Mouse (Mus musculus): ENCODE results near the gene Sdhaf3. TPM values are rescaled to one million over a fixed set of nuclear protein-coding genes. Genes with fewer than 3 reads are reported as not detected.
A peak's percentile ranks its signal among the peaks of the same experiment; 100 is the strongest.

Gene Sdhaf3
- 4.5 and 4.6 TPM in 2 replicates for polyA plus RNA-seq (2015; fragmentation: Nextera tagmentation; extraction: Ambion mirVana)

DNA sequence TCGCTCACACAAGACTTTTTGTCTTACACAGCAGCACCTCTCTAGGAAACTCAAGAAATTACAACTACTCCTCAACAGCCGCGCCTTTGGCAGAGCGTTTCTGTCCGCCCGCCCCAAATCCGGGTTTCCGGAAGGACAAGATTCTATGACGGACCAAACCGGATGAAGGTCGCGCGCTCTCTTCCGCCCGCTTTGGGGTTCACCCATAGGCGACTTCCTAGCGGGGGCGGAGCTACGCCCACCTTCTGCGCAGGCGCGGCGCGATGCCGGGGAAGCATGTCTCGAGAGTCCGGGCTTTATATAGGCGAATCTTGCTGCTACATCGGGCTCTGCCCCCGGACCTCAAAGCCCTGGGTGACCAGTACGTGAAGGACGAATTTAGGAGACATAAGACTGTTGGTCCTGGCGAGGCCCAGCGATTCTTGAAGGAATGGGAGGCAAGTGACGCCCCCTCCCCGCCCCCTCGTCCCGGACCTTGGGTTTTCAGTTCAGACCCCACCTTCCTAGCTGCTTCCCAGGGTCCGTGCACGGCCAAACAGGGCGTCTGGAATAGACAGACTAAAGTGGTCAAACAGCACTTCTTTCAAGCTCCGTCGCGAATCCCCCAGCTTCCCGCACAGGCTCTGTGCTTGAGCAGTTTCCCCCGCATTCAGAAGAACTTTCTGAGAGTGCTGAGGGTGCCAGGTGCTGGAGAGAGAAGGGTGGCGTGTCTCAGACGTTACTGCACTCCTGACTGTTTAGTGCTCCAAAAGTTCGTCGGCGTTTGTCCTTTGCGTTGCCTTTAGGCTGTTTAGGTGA is at the start of gene Sdhaf3:
TSS of gene Sdhaf3 (plus strand) at position 241 of the 798 bp plus-strand sequence.
- Histone ChIP-seq H3K4me1 (ENCODE audit: insufficient read depth, low read length) (peaks cover 6% of the 10 kb centered on the region), H3K36me3 (ENCODE audit: insufficient read depth, low read length) (no peaks in the 10 kb centered on the region), H3K27ac (ENCODE audit: low read length) (peak within 1 kb of the TSS; percentile 82), H3K9ac (replicated peaks; ENCODE audit: low read length) (peak within 1 kb of the TSS; percentile 85), H3K4me3 (ENCODE audit: low read length) (peak within 1 kb of the TSS; percentile 82), H3K4me2 (replicated peaks; ENCODE audit: low read depth, low read length) (peak within 1 kb of the TSS; percentile 82), H3K9me3 (ENCODE audit: low read length) (no peaks in the 10 kb centered on the region), H3K27me3 (ENCODE audit: insufficient read depth, low read length) (no peaks in the 10 kb centered on the region)
- ATAC-seq (ENCODE audit: low FRiP score, low TSS enrichment): peak; percentile 100
- WGBS: under 1% methylated on average over 52 of the region's 52 CpGs

DNA sequence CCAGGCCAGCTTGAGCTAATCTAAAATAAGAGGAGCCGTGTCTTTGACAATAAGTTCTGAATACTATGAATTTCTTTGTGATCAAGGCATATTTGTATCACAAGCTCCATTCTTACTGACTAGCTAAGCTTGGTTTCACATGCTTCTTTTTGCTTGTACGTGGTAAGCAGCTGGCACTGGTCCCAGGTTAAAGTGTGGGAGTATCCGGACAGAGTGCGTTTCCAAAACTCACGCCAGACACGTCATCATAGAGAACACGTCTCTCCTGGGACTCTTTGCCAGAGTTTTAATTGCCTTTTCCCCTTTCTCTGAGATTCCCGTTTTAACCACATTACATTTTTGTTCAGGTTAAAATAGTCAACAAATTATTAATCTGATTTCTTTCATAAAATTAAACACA is 46.2 kb upstream of the Sdhaf3 start:
- ATAC-seq (ENCODE audit: low FRiP score, low TSS enrichment): no peak
- no peak overlapping the region for H3K4me2 ChIP-seq (replicated peaks; ENCODE audit: low read depth, low read length)
- H3K36me3 ChIP-seq (ENCODE audit: insufficient read depth, low read length): no peaks in the 10 kb centered on the region
- peaks cover 2% of the 10 kb centered on the region; the same call in 1 of the 2 replicates for H3K9me3 ChIP-seq (ENCODE audit: low read length)
- H3K27me3 ChIP-seq (ENCODE audit: insufficient read depth, low read length): no peaks in the 10 kb centered on the region
- no peak overlapping the region for H3K4me3 ChIP-seq (ENCODE audit: low read length)
- no peaks in the 10 kb centered on the region for H3K4me1 ChIP-seq (ENCODE audit: insufficient read depth, low read length)
- H3K9ac ChIP-seq (replicated peaks; ENCODE audit: low read length): no peak overlapping the region
- no peak overlapping the region for H3K27ac ChIP-seq (ENCODE audit: low read length)
- WGBS: 47% methylated on average over 8 of the region's 8 CpGs

DNA sequence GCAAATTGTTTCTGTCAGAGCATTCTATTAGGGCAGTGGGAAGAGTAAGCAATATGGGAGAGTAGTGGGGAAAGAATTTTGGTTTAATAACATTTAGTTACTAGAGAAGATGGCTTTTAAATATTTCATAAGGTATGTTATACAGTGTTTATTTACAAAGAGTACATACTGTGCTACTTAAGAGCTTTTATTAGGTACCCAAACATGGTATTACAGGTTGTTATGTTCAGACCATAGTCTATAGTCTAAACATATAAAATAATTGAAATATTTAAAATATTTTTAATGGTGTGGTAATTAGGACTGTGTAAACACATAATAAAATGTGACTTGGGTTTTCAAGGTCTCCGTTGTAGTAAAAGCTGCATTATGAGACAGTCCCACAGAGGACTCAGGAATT is 41.5 kb upstream of the Sdhaf3 start:
- Histone ChIP-seq H3K4me2 (replicated peaks; ENCODE audit: low read depth, low read length) (no peak overlapping the region), H3K4me1 (ENCODE audit: insufficient read depth, low read length) (no peaks in the 10 kb centered on the region), H3K27me3 (ENCODE audit: insufficient read depth, low read length) (no peaks in the 10 kb centered on the region), H3K27ac (ENCODE audit: low read length) (no peak overlapping the region), H3K4me3 (ENCODE audit: low read length) (no peak overlapping the region), H3K9me3 (ENCODE audit: low read length) (peaks cover 2% of the 10 kb centered on the region; the same call in 1 of the 2 replicates), H3K9ac (replicated peaks; ENCODE audit: low read length) (no peak overlapping the region), H3K36me3 (ENCODE audit: insufficient read depth, low read length) (no peaks in the 10 kb centered on the region)
- no peak for ATAC-seq (ENCODE audit: low FRiP score, low TSS enrichment)
- WGBS: 80% methylated on average over 1 of the region's 1 CpGs

GRCm38 (mm10) chr6:6914849-6915525 is 40.8 kb upstream of the Sdhaf3 start:
- no peak overlapping the region for H3K4me3 ChIP-seq (ENCODE audit: low read length)
- H3K9ac ChIP-seq (replicated peaks; ENCODE audit: low read length): no peak overlapping the region
- peaks cover 2% of the 10 kb centered on the region; the same call in 1 of the 2 replicates for H3K9me3 ChIP-seq (ENCODE audit: low read length)
- ATAC-seq (ENCODE audit: low FRiP score, low TSS enrichment): peak; percentile 63; the same call in 1 of the 2 replicates
- H3K27me3 ChIP-seq (ENCODE audit: insufficient read depth, low read length): no peaks in the 10 kb centered on the region
- H3K27ac ChIP-seq (ENCODE audit: low read length): no peak overlapping the region
- H3K36me3 ChIP-seq (ENCODE audit: insufficient read depth, low read length): no peaks in the 10 kb centered on the region
- no peak overlapping the region for H3K4me2 ChIP-seq (replicated peaks; ENCODE audit: low read depth, low read length)
- WGBS: 41% methylated on average over 5 of the region's 5 CpGs
- H3K4me1 ChIP-seq (ENCODE audit: insufficient read depth, low read length): no peaks in the 10 kb centered on the region

DNA sequence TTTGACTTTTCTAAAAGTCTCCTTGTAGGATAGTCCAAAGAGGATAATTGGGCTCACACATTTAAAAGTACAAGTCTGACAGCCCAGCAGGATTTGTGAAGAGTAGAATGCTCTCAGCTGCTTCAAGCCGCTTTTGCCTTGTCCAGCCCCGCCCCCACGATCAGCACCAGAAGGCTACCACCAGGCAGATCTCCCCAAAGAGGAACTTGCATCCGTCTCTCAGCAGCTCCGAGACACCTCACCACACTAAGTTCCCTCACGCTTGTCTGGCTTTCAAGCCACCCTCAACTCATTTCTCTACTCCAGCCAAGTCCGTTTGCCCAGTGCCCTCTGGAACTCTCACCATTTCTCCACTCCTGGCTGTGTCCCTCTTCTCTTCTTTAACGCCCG is 40.3 kb upstream of the Sdhaf3 start:
- Histone ChIP-seq H3K9ac (replicated peaks; ENCODE audit: low read length) (no peak overlapping the region), H3K27me3 (ENCODE audit: insufficient read depth, low read length) (no peaks in the 10 kb centered on the region), H3K4me2 (replicated peaks; ENCODE audit: low read depth, low read length) (no peak overlapping the region), H3K4me1 (ENCODE audit: insufficient read depth, low read length) (no peaks in the 10 kb centered on the region), H3K36me3 (ENCODE audit: insufficient read depth, low read length) (no peaks in the 10 kb centered on the region), H3K9me3 (ENCODE audit: low read length) (peaks cover 2% of the 10 kb centered on the region; the same call in 1 of the 2 replicates), H3K4me3 (ENCODE audit: low read length) (no peak overlapping the region), H3K27ac (ENCODE audit: low read length) (no peak overlapping the region)
- ATAC-seq (ENCODE audit: low FRiP score, low TSS enrichment): no peak
- 51% methylated on average over 9 of the region's 9 CpGs for WGBS

GRCm38 (mm10) chr6:6917334-6917733 is 38.5 kb upstream of the Sdhaf3 start:
- no peak for ATAC-seq (ENCODE audit: low FRiP score, low TSS enrichment)
- H3K4me1 ChIP-seq (ENCODE audit: insufficient read depth, low read length): no peaks in the 10 kb centered on the region

DNA sequence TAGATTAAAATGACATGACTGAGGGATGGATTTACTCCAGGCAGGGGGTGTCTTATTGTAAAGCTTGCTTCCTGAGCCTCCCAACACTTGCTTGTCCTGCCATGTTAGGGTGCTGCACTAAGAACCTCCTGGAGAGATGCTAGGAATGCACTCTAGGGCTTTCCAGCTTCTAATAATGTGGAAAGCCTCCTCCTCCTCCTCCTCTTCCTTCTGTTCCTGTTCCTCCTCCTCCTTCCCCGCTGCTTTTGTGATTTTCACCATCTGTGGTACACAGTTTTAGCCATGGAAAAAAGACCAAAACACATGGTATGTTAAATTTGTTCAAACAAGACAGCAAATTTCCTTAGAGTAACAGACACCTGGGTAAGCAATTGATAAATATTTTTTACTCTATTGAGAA is 30.5 kb upstream of the Sdhaf3 start:
- Histone ChIP-seq H3K9me3 (ENCODE audit: low read length) (no peaks in the 10 kb centered on the region), H3K9ac (replicated peaks; ENCODE audit: low read length) (no peak overlapping the region), H3K4me2 (replicated peaks; ENCODE audit: low read depth, low read length) (no peak overlapping the region), H3K4me3 (ENCODE audit: low read length) (no peak overlapping the region), H3K4me1 (ENCODE audit: insufficient read depth, low read length) (no peaks in the 10 kb centered on the region), H3K36me3 (ENCODE audit: insufficient read depth, low read length) (no peaks in the 10 kb centered on the region), H3K27ac (ENCODE audit: low read length) (no peak overlapping the region), H3K27me3 (ENCODE audit: insufficient read depth, low read length) (no peaks in the 10 kb centered on the region)
- ATAC-seq (ENCODE audit: low FRiP score, low TSS enrichment): no peak
- WGBS: 60% methylated on average over 1 of the region's 1 CpGs

More at GRCm38 (mm10) chr6:6917334-6917733, 38.5 kb upstream of the Sdhaf3 start:
- Histone ChIP-seq H3K27ac (ENCODE audit: low read length) (no peak overlapping the region), H3K9me3 (ENCODE audit: low read length) (no peaks in the 10 kb centered on the region), H3K4me3 (ENCODE audit: low read length) (no peak overlapping the region), H3K36me3 (ENCODE audit: insufficient read depth, low read length) (no peaks in the 10 kb centered on the region), H3K4me2 (replicated peaks; ENCODE audit: low read depth, low read length) (no peak overlapping the region), H3K27me3 (ENCODE audit: insufficient read depth, low read length) (no peaks in the 10 kb centered on the region), H3K9ac (replicated peaks; ENCODE audit: low read length) (no peak overlapping the region)
- WGBS: 96% methylated on average over 4 of the region's 4 CpGs

GRCm38 (mm10) chr6:6930831-6931230 is 25.0 kb upstream of the Sdhaf3 start:
- Histone ChIP-seq H3K4me2 (replicated peaks; ENCODE audit: low read depth, low read length) (no peak overlapping the region), H3K27ac (ENCODE audit: low read length) (no peak overlapping the region)
- ATAC-seq (ENCODE audit: low FRiP score, low TSS enrichment): no peak

GRCm38 (mm10) chr6:6931507-6931906 is 24.3 kb upstream of the Sdhaf3 start:
- 87% methylated on average over 4 of the region's 4 CpGs for WGBS
- no peak for ATAC-seq (ENCODE audit: low FRiP score, low TSS enrichment)
- no peak overlapping the region for H3K9ac ChIP-seq (replicated peaks; ENCODE audit: low read length)

More at GRCm38 (mm10) chr6:6930831-6931230, 25.0 kb upstream of the Sdhaf3 start:
- no peaks in the 10 kb centered on the region for H3K9me3 ChIP-seq (ENCODE audit: low read length)
- no peak overlapping the region for H3K9ac ChIP-seq (replicated peaks; ENCODE audit: low read length)
- WGBS: 86% methylated on average over 4 of the region's 4 CpGs
- no peaks in the 10 kb centered on the region for H3K4me1 ChIP-seq (ENCODE audit: insufficient read depth, low read length)
- no peaks in the 10 kb centered on the region for H3K36me3 ChIP-seq (ENCODE audit: insufficient read depth, low read length)
- H3K4me3 ChIP-seq (ENCODE audit: low read length): no peak overlapping the region
- H3K27me3 ChIP-seq (ENCODE audit: insufficient read depth, low read length): no peaks in the 10 kb centered on the region

GRCm38 (mm10) chr6:6940845-6941244 is 15.0 kb upstream of the Sdhaf3 start:
- Histone ChIP-seq H3K9ac (replicated peaks; ENCODE audit: low read length) (no peak overlapping the region), H3K9me3 (ENCODE audit: low read length) (no peaks in the 10 kb centered on the region), H3K4me2 (replicated peaks; ENCODE audit: low read depth, low read length) (no peak overlapping the region), H3K27ac (ENCODE audit: low read length) (no peak overlapping the region), H3K27me3 (ENCODE audit: insufficient read depth, low read length) (no peaks in the 10 kb centered on the region), H3K36me3 (ENCODE audit: insufficient read depth, low read length) (no peaks in the 10 kb centered on the region), H3K4me1 (ENCODE audit: insufficient read depth, low read length) (no peaks in the 10 kb centered on the region), H3K4me3 (ENCODE audit: low read length) (no peak overlapping the region)
- WGBS: 39% methylated on average over 2 of the region's 2 CpGs
- ATAC-seq (ENCODE audit: low FRiP score, low TSS enrichment): no peak

More at GRCm38 (mm10) chr6:6931507-6931906, 24.3 kb upstream of the Sdhaf3 start:
- Histone ChIP-seq H3K4me3 (ENCODE audit: low read length) (no peak overlapping the region), H3K27ac (ENCODE audit: low read length) (no peak overlapping the region), H3K9me3 (ENCODE audit: low read length) (no peaks in the 10 kb centered on the region), H3K36me3 (ENCODE audit: insufficient read depth, low read length) (no peaks in the 10 kb centered on the region), H3K4me2 (replicated peaks; ENCODE audit: low read depth, low read length) (no peak overlapping the region), H3K27me3 (ENCODE audit: insufficient read depth, low read length) (no peaks in the 10 kb centered on the region), H3K4me1 (ENCODE audit: insufficient read depth, low read length) (no peaks in the 10 kb centered on the region)

All from kidney, embryonic 16.5 days (tissue).